Mouse (Mus musculus) liver, embryonic 11.5 days (tissue): ENCODE measurements at regions not wholly inside any gene's neighbourhood (a gene's known extent, or its start where the extent isn't known, plus 50 kb on each side); places are given as distances from the start of the nearest gene placed in this dataset.

ENCODE experiments used
- ATAC-seq: fragments of 200-750 bp; cut with Nextera tagmentation; replicated peaks from 2 replicates; pipeline ENCODE4 v1.8.0; 2017; ENCODE audit warnings: moderate number of reproducible peaks, mild to moderate bottlenecking, moderate TSS enrichment, moderate library complexity; ENCODE audit not compliant: low FRiP score
- DNase-seq: peaks from one replicate; pipeline ENCODE4 v3.0.0-alpha.2; 2017; ENCODE audit warnings: low spot score
- H3K27ac ChIP-seq: fragments of 300-500 bp; sonication (generic); 2 replicates; pipeline ENCODE4 v1.5.1; 2014; ENCODE audit warnings: mild to moderate bottlenecking, low read depth, low read length, control low read depth
- H3K27me3 ChIP-seq: fragments of 300-500 bp; sonication (generic); replicated peaks from 2 replicates; pipeline ENCODE4 v1.6.1; 2014; ENCODE audit warnings: low read length, mixed read lengths; ENCODE audit not compliant: control insufficient read depth, insufficient read depth
- H3K36me3 ChIP-seq: fragments of 300-500 bp; sonication (generic); 2 replicates; pipeline ENCODE4 v1.6.1; 2014; ENCODE audit warnings: mild to moderate bottlenecking, low read length, moderate library complexity, mixed read lengths; ENCODE audit not compliant: control insufficient read depth, insufficient read depth
- H3K4me1 ChIP-seq: fragments of 300-500 bp; sonication (generic); replicated peaks from 2 replicates; pipeline ENCODE4 v1.6.1; 2014; ENCODE audit warnings: low read length, mixed read lengths; ENCODE audit not compliant: control insufficient read depth, insufficient read depth
- H3K4me2 ChIP-seq: fragments of 300-500 bp; sonication (generic); 2 replicates; pipeline ENCODE4 v1.6.1; 2014; ENCODE audit warnings: mild to moderate bottlenecking, control low read depth, moderate library complexity
- H3K4me3 ChIP-seq: fragments of 300-500 bp; sonication (generic); 2 replicates; pipeline ENCODE4 v1.5.1; 2014; ENCODE audit warnings: low read depth, low read length, control low read depth
- H3K9ac ChIP-seq: fragments of 300-500 bp; sonication (generic); 2 replicates; pipeline ENCODE4 v1.6.1; 2014; ENCODE audit warnings: low read depth, low read length, control low read depth
- H3K9me3 ChIP-seq: fragments of 300-500 bp; sonication (generic); 2 replicates; pipeline ENCODE4 v1.6.1; 2016; ENCODE audit warnings: low read length, inconsistent platforms, mixed read lengths; ENCODE audit not compliant: control insufficient read depth
- WGBS: fragments of 180-500 bp; shearing (Covaris S2); extraction: QIAGEN DNeasy Blood & Tissue Kit; methylation state at CpG from one replicate; pipeline ENCODE4 v1.1.7; 2014; 5-methylcytosine and 5-hydroxymethylcytosine counted together

- no peak overlapping the region for H3K4me2 ChIP-seq
- no peaks in the 10 kb centered on the region for H3K36me3 ChIP-seq
- no peak for ATAC-seq
- no peaks in the 10 kb centered on the region for H3K4me1 ChIP-seq
- H3K27ac ChIP-seq, result no peak overlapping the region
- peak; percentile 36 for DNase-seq
- no peak overlapping the region for H3K4me3 ChIP-seq
- no peaks in the 10 kb centered on the region for H3K9me3 ChIP-seq
- 49% methylated on average over 4 of the region's 4 CpGs for WGBS
- H3K27me3 ChIP-seq, result no peaks in the 10 kb centered on the region
- H3K9ac ChIP-seq, result no peak overlapping the region
Measured at GRCm38 (mm10) chr11:45539459-45539858, 312.4 kb upstream of the Clint1 start.

DNA sequence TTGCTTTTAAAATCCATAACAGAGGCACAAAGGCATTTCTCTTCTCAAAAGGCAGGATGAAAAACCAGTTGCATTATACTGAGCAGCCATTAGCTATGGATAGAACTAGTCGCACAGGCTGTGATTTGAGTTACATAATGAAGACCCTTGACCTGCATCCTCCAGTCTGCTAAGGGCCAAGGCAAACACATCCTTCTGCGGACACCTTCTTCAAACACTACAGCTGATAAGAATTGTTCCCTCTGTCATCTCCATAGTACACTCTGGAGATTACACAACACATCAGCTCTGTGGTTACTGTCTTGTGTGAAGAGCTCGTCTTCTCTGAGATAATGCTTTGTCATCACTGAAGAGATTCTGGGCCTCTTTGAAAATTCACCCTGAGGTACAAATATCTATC lies 307.3 kb upstream of the Clint1 start:
- no peak overlapping the region for H3K27ac ChIP-seq
- 54% methylated on average over 3 of the region's 3 CpGs for WGBS
- ATAC-seq (no peak), DNase-seq (no peak)
- no peaks in the 10 kb centered on the region for H3K9me3 ChIP-seq
- no peak overlapping the region for H3K9ac ChIP-seq
- H3K4me2 ChIP-seq, result no peak overlapping the region
- H3K4me1 ChIP-seq, result no peaks in the 10 kb centered on the region
- H3K27me3 ChIP-seq, result no peaks in the 10 kb centered on the region
- no peak overlapping the region for H3K4me3 ChIP-seq
- no peaks in the 10 kb centered on the region for H3K36me3 ChIP-seq

DNA sequence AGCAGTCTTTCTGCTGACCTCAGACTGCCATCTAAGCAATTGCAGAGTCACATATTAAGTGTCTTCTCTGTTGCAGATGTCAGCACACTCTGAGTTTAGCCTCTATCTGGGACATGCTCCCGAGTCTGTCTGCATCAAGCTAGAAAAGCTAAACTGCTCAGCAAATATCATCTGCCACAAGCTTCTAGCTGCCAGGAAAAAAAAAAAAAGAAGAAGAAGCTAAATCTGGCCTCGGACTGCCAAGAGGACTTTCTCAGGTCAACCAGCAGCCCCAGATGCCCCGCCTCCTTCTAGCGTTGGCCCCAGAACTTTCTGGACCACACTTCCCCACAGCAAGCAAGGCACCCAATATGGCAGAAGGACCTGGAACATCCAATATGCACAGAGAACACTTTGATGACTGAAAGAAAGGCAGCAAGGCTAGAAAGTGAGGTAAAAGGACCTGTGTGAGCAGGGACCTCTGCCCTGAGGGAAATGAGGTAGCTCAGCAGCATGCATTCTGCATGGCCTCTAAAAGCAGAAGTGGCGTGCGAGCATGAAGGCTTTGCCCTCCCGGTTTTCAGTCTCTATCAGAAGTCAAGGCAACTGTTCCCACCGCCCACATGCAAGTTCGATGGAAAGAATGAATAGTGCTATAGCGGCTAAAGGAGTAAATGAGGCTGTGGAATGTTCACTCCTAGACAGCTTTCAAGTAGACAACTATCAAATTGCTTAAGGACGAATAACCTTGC lies 305.8 kb upstream of the Clint1 start:
- Histone ChIP-seq H3K4me3 (no peak overlapping the region), H3K27me3 (no peaks in the 10 kb centered on the region), H3K9ac (no peak overlapping the region), H3K9me3 (no peaks in the 10 kb centered on the region), H3K4me1 (no peaks in the 10 kb centered on the region), H3K4me2 (no peak overlapping the region), H3K36me3 (no peaks in the 10 kb centered on the region), H3K27ac (no peak overlapping the region)
- WGBS, result 67% methylated on average over 11 of the region's 11 CpGs
- ATAC-seq (no peak), DNase-seq (no peak)

DNA sequence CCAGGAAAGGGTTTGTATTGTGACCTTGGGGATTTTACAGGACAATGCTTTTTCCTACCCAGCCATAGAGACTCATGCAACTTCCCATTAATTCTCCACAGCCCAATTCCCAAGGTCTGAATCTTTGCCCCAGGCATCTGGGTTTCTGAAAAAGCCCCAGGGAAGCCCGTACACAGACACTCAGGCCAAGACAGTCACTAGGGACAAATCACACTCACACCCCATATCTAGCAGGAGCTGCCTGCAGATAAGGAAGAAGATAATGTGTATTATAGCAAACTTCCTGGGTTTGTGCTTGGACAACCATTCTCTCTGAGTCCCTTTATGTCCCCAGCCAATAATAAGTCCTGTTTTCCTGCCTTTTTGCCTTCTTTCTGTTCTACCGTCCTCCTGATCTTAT lies 305.0 kb upstream of the Clint1 start:
- no peak for DNase-seq
- Histone ChIP-seq H3K27me3 (no peaks in the 10 kb centered on the region), H3K4me1 (no peaks in the 10 kb centered on the region), H3K4me3 (no peak overlapping the region), H3K36me3 (no peaks in the 10 kb centered on the region), H3K4me2 (no peak overlapping the region), H3K27ac (no peak overlapping the region), H3K9me3 (no peaks in the 10 kb centered on the region), H3K9ac (no peak overlapping the region)
- no peak for ATAC-seq
- 49% methylated on average over 2 of the region's 2 CpGs for WGBS

GRCm38 (mm10) chr11:45550376-45550775 lies 301.5 kb upstream of the Clint1 start:
- no peak overlapping the region for H3K4me3 ChIP-seq
- H3K27ac ChIP-seq, result no peak overlapping the region
- H3K9ac ChIP-seq, result no peak overlapping the region
- DNase-seq, result no peak
- no peak overlapping the region for H3K4me2 ChIP-seq
- no peaks in the 10 kb centered on the region for H3K4me1 ChIP-seq
- H3K27me3 ChIP-seq, result no peaks in the 10 kb centered on the region
- no peaks in the 10 kb centered on the region for H3K9me3 ChIP-seq
- no peak for ATAC-seq
- H3K36me3 ChIP-seq, result no peaks in the 10 kb centered on the region
- 62% methylated on average over 7 of the region's 7 CpGs for WGBS

DNA sequence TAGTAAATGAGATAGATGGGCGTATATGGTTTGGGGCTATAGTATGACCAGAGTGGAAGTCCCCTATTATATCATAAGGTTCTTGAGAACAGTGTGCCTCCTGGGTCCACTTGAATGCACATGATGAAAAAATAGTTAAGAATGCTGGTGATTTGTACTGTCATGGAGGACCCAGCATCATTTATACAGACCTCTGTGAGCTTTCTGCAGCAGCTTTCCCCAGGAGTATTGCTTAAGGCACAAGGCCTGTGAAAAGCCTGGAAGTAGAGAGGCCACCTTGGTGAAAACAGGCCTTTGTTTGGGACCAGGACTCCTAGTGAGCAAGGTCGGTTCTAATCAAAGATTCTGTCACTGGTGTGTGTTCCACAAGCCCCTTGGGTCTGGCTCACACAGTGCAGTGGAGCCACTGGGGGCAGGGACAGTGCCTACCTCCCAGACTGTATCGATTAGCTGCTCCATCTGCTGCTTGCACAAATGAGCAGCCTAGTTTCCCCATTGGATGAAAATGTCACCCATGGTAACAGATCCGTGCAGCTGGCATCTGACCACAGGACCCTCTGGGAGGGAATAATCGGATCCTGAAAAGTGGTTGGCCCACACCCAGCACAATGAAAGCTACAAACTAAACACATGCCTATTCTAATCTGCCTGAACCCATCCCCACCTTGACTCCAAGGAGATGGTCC lies 274.2 kb upstream of the Clint1 start:
- Histone ChIP-seq H3K9ac (no peak overlapping the region), H3K4me2 (no peak overlapping the region), H3K4me3 (no peak overlapping the region), H3K4me1 (no peaks in the 10 kb centered on the region), H3K9me3 (no peaks in the 10 kb centered on the region), H3K27ac (no peak overlapping the region), H3K36me3 (no peaks in the 10 kb centered on the region), H3K27me3 (no peaks in the 10 kb centered on the region)
- DNase-seq (no peak), ATAC-seq (no peak)
- WGBS, result 62% methylated on average over 5 of the region's 5 CpGs

- Histone ChIP-seq H3K27me3 (no peaks in the 10 kb centered on the region), H3K9me3 (no peaks in the 10 kb centered on the region), H3K36me3 (no peaks in the 10 kb centered on the region), H3K4me2 (no peak overlapping the region), H3K27ac (no peak overlapping the region), H3K9ac (no peak overlapping the region), H3K4me3 (no peak overlapping the region), H3K4me1 (no peaks in the 10 kb centered on the region)
- ATAC-seq, result no peak
- DNase-seq, result no peak
- 71% methylated on average over 3 of the region's 3 CpGs for WGBS
Measured at GRCm38 (mm10) chr11:45592335-45592734, 259.5 kb upstream of the Clint1 start.

- DNase-seq, result no peak
- Histone ChIP-seq H3K4me2 (no peak overlapping the region), H3K9ac (no peak overlapping the region), H3K27ac (no peak overlapping the region), H3K27me3 (no peaks in the 10 kb centered on the region), H3K9me3 (no peaks in the 10 kb centered on the region), H3K4me3 (no peak overlapping the region), H3K36me3 (no peaks in the 10 kb centered on the region), H3K4me1 (no peaks in the 10 kb centered on the region)
- no peak for ATAC-seq
- WGBS, result 65% methylated on average over 11 of the region's 11 CpGs
Measured at GRCm38 (mm10) chr11:45592890-45593642, 258.8 kb upstream of the Clint1 start.
